ENCODE assay signal across 7 mouse cellular contexts in genomic region chr17:64601751-64602578, GRCm38 (mm10). TPM values are rescaled to one million over a fixed set of nuclear protein-coding genes. Genes with fewer than 3 reads are reported as not detected.
DNase-seq lines count a peak whose midpoint lies in the region; ATAC-seq lines count a peak whose summit lies in the region.

No protein-coding gene starts in this region.

- H3K27me3 ChIP-seq in hindbrain, embryonic 12.5 days: no peaks in the 10 kb centered on the region

- no peaks in the 10 kb centered on the region for H3K36me3 ChIP-seq in hindbrain, embryonic 12.5 days

- peak overlapping the region; percentile 97 for H3K4me2 ChIP-seq in hindbrain, embryonic 12.5 days (replicated peaks)

- peak; percentile 14 for DNase-seq in WW6 (ENCODE audit: low read depth, low spot score)
- peak; percentile 53 for DNase-seq in cerebellum, adult 9-11 months
- peak; percentile 23 to 57 for DNase-seq in frontal cortex, postnatal 10 days (ENCODE audit: low spot score in 2 of 2)
- DNase-seq in left cerebral cortex, postnatal 25 days (ENCODE audit: low spot score in 2 of 2): peak; percentile 62 to 75
- peak; percentile 64 for DNase-seq in skeletal muscle tissue, adult 2 months (ENCODE audit: low read depth, low spot score)

- H3K4me1 ChIP-seq in hindbrain, embryonic 12.5 days: peaks cover 25% of the 10 kb centered on the region

- no peaks in the 10 kb centered on the region for H3K9me3 ChIP-seq in hindbrain, embryonic 12.5 days (replicated peaks)

- WGBS in hindbrain, embryonic 12.5 days: under 1% methylated on average over 44 of the region's 44 CpGs

- H3K4me3 ChIP-seq in hindbrain, embryonic 12.5 days: peak overlapping the region; percentile 90

- intact Hi-C loops in left cerebral cortex, postnatal 25 days (cut with DNase I): loop anchor here (2.0 to 10.0 kb wide), 3 partner anchors 269 to 953 kb away; no protein-coding TSS in a partner anchor

- 0 out of 2 replicates have a peak overlapping the region, but pooled peaks have one; percentile 89 for H3K27ac ChIP-seq in hindbrain, embryonic 12.5 days

- peak; percentile 42 for ATAC-seq in hindbrain, embryonic 12.5 days (ENCODE audit: low FRiP score)
- ATAC-seq in megakaryocyte progenitor cell, adult 5-6 weeks (replicated peaks; ENCODE audit: poor library complexity): peak; percentile 37

- peak overlapping the region; percentile 92 for H3K9ac ChIP-seq in hindbrain, embryonic 12.5 days

RNA-seq across cellular contexts. Expression of gene Man2a1, which starts 1.4 kb away (rescaled TPM):
- 6.5 and 7.9 TPM in 2 replicates for polyA plus RNA-seq in hindbrain, embryonic 12.5 days (2016; fragmentation: Nextera tagmentation; extraction: Ambion mirVana)
- 10 to 100 TPM; 17.6 to 20.2 TPM for total RNA-seq in left cerebral cortex, postnatal 25 days (2021)
- 31.5 and 34.7 TPM in 2 replicates for total RNA-seq in megakaryocyte progenitor cell, adult 5-6 weeks (2015)
- 32.9 and 35.3 TPM in 2 replicates for total RNA-seq in megakaryocyte progenitor cell, adult 5-6 weeks (2017)

Comparison
In these comparisons a context has a peak if more than half of its experiments do, and no peak if none do; other contexts are left out.
1. Peak in every context shown above with its lines: DNase-seq, ATAC-seq, H3K4me3 ChIP-seq and H3K27ac ChIP-seq.
2. DNase-seq: peak in every context shown above with its lines; median percentile 68 in left cerebral cortex, postnatal 25 days; 64 in skeletal muscle tissue, adult 2 months; 53 in cerebellum, adult 9-11 months; 40 in frontal cortex, postnatal 10 days; 14 in WW6.